Mouse (Mus musculus) stomach, embryonic 16.5 days (tissue): ENCODE results near the gene Fam98c. TPM values are rescaled to one million over a fixed set of nuclear protein-coding genes. Genes with fewer than 3 reads are reported as not detected.
A peak's percentile ranks its signal among the peaks of the same experiment; 100 is the strongest.

ENCODE experiments used
- ATAC-seq: fragments of 200-750 bp; cut with Nextera tagmentation; 2 replicates; pipeline ENCODE4 v1.8.0; 2017; ENCODE audit warnings: moderate number of reproducible peaks, moderate TSS enrichment; ENCODE audit not compliant: insufficient read depth, low FRiP score
- H3K27ac ChIP-seq: fragments of 300-500 bp; sonication (generic); 2 replicates; pipeline ENCODE4 v1.5.1; 2014; ENCODE audit warnings: low read length
- H3K27me3 ChIP-seq: fragments of 300-500 bp; sonication (generic); 2 replicates; pipeline ENCODE4 v1.6.1; 2014; ENCODE audit warnings: low read length, control low read depth, mixed read lengths; ENCODE audit not compliant: control insufficient read depth, insufficient read depth
- H3K36me3 ChIP-seq: fragments of 300-500 bp; sonication (generic); 2 replicates; pipeline ENCODE4 v1.6.1; 2014; ENCODE audit warnings: low read length; ENCODE audit not compliant: control insufficient read depth, insufficient read depth
- H3K4me1 ChIP-seq: fragments of 300-500 bp; sonication (generic); 2 replicates; pipeline ENCODE4 v1.6.1; 2014; ENCODE audit warnings: low read length, control low read depth, mixed read lengths; ENCODE audit not compliant: control insufficient read depth, insufficient read depth
- H3K4me2 ChIP-seq: fragments of 300-500 bp; sonication (generic); 2 replicates; pipeline ENCODE4 v1.6.1; 2014; ENCODE audit warnings: low read depth, low read length, mixed read lengths
- H3K4me3 ChIP-seq: fragments of 300-500 bp; sonication (generic); replicated peaks from 2 replicates; pipeline ENCODE4 v1.5.1; 2014; ENCODE audit warnings: mild to moderate bottlenecking, low read length
- H3K9ac ChIP-seq: fragments of 300-500 bp; sonication (generic); 2 replicates; pipeline ENCODE4 v1.6.1; 2014; ENCODE audit warnings: low read length
- H3K9me3 ChIP-seq: fragments of 300-500 bp; sonication (generic); replicated peaks from 2 replicates; pipeline ENCODE4 v1.6.1; 2016; ENCODE audit warnings: low read length, control low read depth; ENCODE audit not compliant: control insufficient read depth
- WGBS: fragments of 180-500 bp; shearing (Covaris S2); extraction: QIAGEN DNeasy Blood & Tissue Kit; methylation state at CpG from one replicate; pipeline ENCODE4 v1.1.7; 2014; 5-methylcytosine and 5-hydroxymethylcytosine counted together
- polyA plus RNA-seq: library from polyadenylated mRNA; unstranded; fragments of >200 nt; fragmentation: Nextera tagmentation; extraction: Ambion mirVana; gene quantifications from 2 replicates; pipeline ENCODE4 v1.2.1, GENCODE M21; 2015

The Fam98c gene
- polyA plus RNA-seq, 1 experiment from 2014 or later, result 19.6 TPM

GRCm38 (mm10) chr7:29123531-29124358 lies 32.3 kb downstream of the Fam98c start:
- Histone ChIP-seq H3K4me3 (no peak overlapping the region), H3K4me2 (no peak overlapping the region), H3K9me3 (no peaks in the 10 kb centered on the region), H3K27me3 (no peaks in the 10 kb centered on the region), H3K9ac (no peak overlapping the region), H3K27ac (no peak overlapping the region), H3K36me3 (no peaks in the 10 kb centered on the region), H3K4me1 (peaks cover 8% of the 10 kb centered on the region)
- 46% methylated on average over 5 of the region's 5 CpGs for WGBS
- no peak for ATAC-seq

GRCm38 (mm10) chr7:29122821-29123220 lies 33.2 kb downstream of the Fam98c start:
- Histone ChIP-seq H3K4me3 (no peak overlapping the region), H3K4me2 (no peak overlapping the region), H3K36me3 (no peaks in the 10 kb centered on the region), H3K9ac (no peak overlapping the region), H3K4me1 (peaks cover 8% of the 10 kb centered on the region), H3K27ac (no peak overlapping the region), H3K27me3 (no peaks in the 10 kb centered on the region), H3K9me3 (no peaks in the 10 kb centered on the region)
- WGBS, result 84% methylated on average over 9 of the region's 9 CpGs
- ATAC-seq, result no peak

- no peak overlapping the region for H3K4me3 ChIP-seq
- peaks cover 3% of the 10 kb centered on the region for H3K4me1 ChIP-seq
- H3K9me3 ChIP-seq, result no peaks in the 10 kb centered on the region
- H3K27me3 ChIP-seq, result no peaks in the 10 kb centered on the region
- no peak for ATAC-seq
- H3K27ac ChIP-seq, result no peak overlapping the region
- no peaks in the 10 kb centered on the region for H3K36me3 ChIP-seq
- H3K4me2 ChIP-seq, result no peak overlapping the region
- H3K9ac ChIP-seq, result no peak overlapping the region
- 65% methylated on average over 1 of the region's 1 CpGs for WGBS
Observed at GRCm38 (mm10) chr7:29119526-29119925, 36.5 kb downstream of the Fam98c start.

- WGBS, result 21% methylated on average over 18 of the region's 18 CpGs
- Histone ChIP-seq H3K27me3 (no peaks in the 10 kb centered on the region), H3K4me3 (no peak overlapping the region), H3K9ac (no peak overlapping the region), H3K9me3 (no peaks in the 10 kb centered on the region), H3K36me3 (no peaks in the 10 kb centered on the region), H3K4me2 (no peak overlapping the region), H3K27ac (no peak overlapping the region), H3K4me1 (no peaks in the 10 kb centered on the region)
- no peak for ATAC-seq
Observed at GRCm38 (mm10) chr7:29118142-29118851, 37.7 kb downstream of the Fam98c start.

GRCm38 (mm10) chr7:29108992-29109955 lies 46.8 kb downstream of the Fam98c start:
- H3K4me1 ChIP-seq, result no peaks in the 10 kb centered on the region
- peak overlapping the region; percentile 54 for H3K4me2 ChIP-seq
- no peaks in the 10 kb centered on the region for H3K36me3 ChIP-seq
- H3K27me3 ChIP-seq, result no peaks in the 10 kb centered on the region
- 25% methylated on average over 38 of the region's 38 CpGs for WGBS
- H3K9ac ChIP-seq, result peak overlapping the region; percentile 46
- H3K4me3 ChIP-seq, result peak overlapping the region; percentile 25
- peak; percentile 75 for ATAC-seq
- no peaks in the 10 kb centered on the region for H3K9me3 ChIP-seq
- H3K27ac ChIP-seq, result no peak overlapping the region

Other genes starting within 250 kb of the Fam98c start
- 413 and 449 TPM in 2 replicates for gene Actn4, start 193.9 kb downstream of the Fam98c start, polyA plus RNA-seq
- gene Eif3k, start 174.4 kb downstream of the Fam98c start, polyA plus RNA-seq, result 339 and 345 TPM in 2 replicates
- 7.9 and 8.4 TPM in 2 replicates for gene Map4k1, start 174.2 kb downstream of the Fam98c start, polyA plus RNA-seq
- gene Ryr1, start 31.1 kb downstream of the Fam98c start, polyA plus RNA-seq, result 0.45 and 2.6 TPM in 2 replicates
- gene Rasgrp4, start 21.4 kb downstream of the Fam98c start, polyA plus RNA-seq, result 0.56 and 0.61 TPM in 2 replicates
- 0.51 and 0.56 TPM in 2 replicates for gene Ggn, start 14.0 kb upstream of the Fam98c start, polyA plus RNA-seq
- gene Spred3, start 14.2 kb upstream of the Fam98c start, polyA plus RNA-seq, result 1.6 and 2.2 TPM in 2 replicates
- gene Psmd8, start 24.5 kb upstream of the Fam98c start, polyA plus RNA-seq, result 242 and 249 TPM in 2 replicates
- 0.41 and 0.81 TPM in 2 replicates for gene Catsperg1, start 57.8 kb upstream of the Fam98c start, polyA plus RNA-seq
- 2.2 and 3.1 TPM in 2 replicates for gene Kcnk6, start 76.3 kb upstream of the Fam98c start, polyA plus RNA-seq
- gene Yif1b, start 82.1 kb upstream of the Fam98c start, polyA plus RNA-seq, result 89.4 and 92.2 TPM in 2 replicates
- 77.3 and 80.2 TPM in 2 replicates for gene 2200002D01Rik, start 92.2 kb upstream of the Fam98c start, polyA plus RNA-seq
- gene Spint2, start 125.7 kb upstream of the Fam98c start, polyA plus RNA-seq, result 399 and 413 TPM in 2 replicates
- 46.8 and 48.8 TPM in 2 replicates for gene Ppp1r14a, start 133.1 kb upstream of the Fam98c start, polyA plus RNA-seq
- 5.3 and 5.9 TPM in 2 replicates for gene Dpf1, start 147.7 kb upstream of the Fam98c start, polyA plus RNA-seq